Mouse (Mus musculus): ENCODE measurements around the gene Phospho2. TPM values are rescaled to one million over a fixed set of nuclear protein-coding genes. Genes with fewer than 3 reads are reported as not detected.
A peak's percentile ranks its signal among the peaks of the same experiment; 100 is the strongest.

The Phospho2 gene
- polyA plus RNA-seq (2012; rRNA removed), result 252 and 509 TPM in 2 replicates

- no peak for TF ChIP-seq CTCF (IDR thresholded peaks at IDR 0.05; ENCODE audit: control insufficient read depth, insufficient read depth, insufficient replicate concordance, low read depth, low read length)
- TF ChIP-seq POLR2A (IDR thresholded peaks at IDR 0.05; ENCODE audit: control insufficient read depth, low read depth, low read length), result peak; percentile 98
- Histone ChIP-seq H3K36me3 (ENCODE audit: control insufficient read depth, insufficient read depth, low read length) (peaks cover 3% of the 10 kb centered on the region), H3K27me3 (ENCODE audit: control insufficient read depth, insufficient read depth, low read length) (no peaks in the 10 kb centered on the region), H3K27ac (ENCODE audit: control insufficient read depth, insufficient read depth, low read depth, low read length) (peak within 1 kb of the TSS; percentile 99), H3K4me1 (ENCODE audit: control insufficient read depth, insufficient read depth, low read length) (peaks cover 2% of the 10 kb centered on the region), H3K4me3 (ENCODE audit: control insufficient read depth, low read depth, low read length) (peak within 1 kb of the TSS; percentile 89)
These were observed at the start of gene Phospho2, which contains the start of gene Ccdc173 for GRCm38 (mm10) chr2:69789429-69790069. Gene Phospho2, plus strand, starts transcription at chr2:69789623. Gene Ccdc173, minus strand, starts transcription at chr2:69789575.

- Histone ChIP-seq H3K36me3 (ENCODE audit: control insufficient read depth, insufficient read depth, low read length) (no peaks in the 10 kb centered on the region; the same call in 1 of the 2 replicates), H3K27me3 (ENCODE audit: control insufficient read depth, insufficient read depth, low read length) (no peaks in the 10 kb centered on the region), H3K27ac (ENCODE audit: control insufficient read depth, insufficient read depth, low read depth, low read length) (no peak overlapping the region), H3K4me1 (ENCODE audit: control insufficient read depth, insufficient read depth, low read length) (no peaks in the 10 kb centered on the region), H3K4me3 (ENCODE audit: control insufficient read depth, low read depth, low read length) (no peak overlapping the region)
- TF ChIP-seq CTCF (IDR thresholded peaks at IDR 0.05; ENCODE audit: control insufficient read depth, insufficient read depth, insufficient replicate concordance, low read depth, low read length), result no peak
- no peak for TF ChIP-seq POLR2A (IDR thresholded peaks at IDR 0.05; ENCODE audit: control insufficient read depth, low read depth, low read length)
These were observed 44.3 kb upstream of the Phospho2 start for GRCm38 (mm10) chr2:69745091-69745490.

GRCm38 (mm10) chr2:69760980-69761379, 28.4 kb upstream of the Phospho2 start:
- Histone ChIP-seq H3K4me1 (ENCODE audit: control insufficient read depth, insufficient read depth, low read length) (no peaks in the 10 kb centered on the region), H3K27ac (ENCODE audit: control insufficient read depth, insufficient read depth, low read depth, low read length) (no peak overlapping the region), H3K36me3 (ENCODE audit: control insufficient read depth, insufficient read depth, low read length) (no peaks in the 10 kb centered on the region), H3K4me3 (ENCODE audit: control insufficient read depth, low read depth, low read length) (no peak overlapping the region), H3K27me3 (ENCODE audit: control insufficient read depth, insufficient read depth, low read length) (no peaks in the 10 kb centered on the region)
- no peak for TF ChIP-seq CTCF (IDR thresholded peaks at IDR 0.05; ENCODE audit: control insufficient read depth, insufficient read depth, insufficient replicate concordance, low read depth, low read length)
- no peak for TF ChIP-seq POLR2A (IDR thresholded peaks at IDR 0.05; ENCODE audit: control insufficient read depth, low read depth, low read length)

GRCm38 (mm10) chr2:69763340-69763739, 26.1 kb upstream of the Phospho2 start:
- no peaks in the 10 kb centered on the region for H3K4me1 ChIP-seq (ENCODE audit: control insufficient read depth, insufficient read depth, low read length)
- no peak for TF ChIP-seq POLR2A (IDR thresholded peaks at IDR 0.05; ENCODE audit: control insufficient read depth, low read depth, low read length)
- TF ChIP-seq CTCF (IDR thresholded peaks at IDR 0.05; ENCODE audit: control insufficient read depth, insufficient read depth, insufficient replicate concordance, low read depth, low read length), result no peak
- H3K4me3 ChIP-seq (ENCODE audit: control insufficient read depth, low read depth, low read length), result no peak overlapping the region
- no peak overlapping the region for H3K27ac ChIP-seq (ENCODE audit: control insufficient read depth, insufficient read depth, low read depth, low read length)
- no peaks in the 10 kb centered on the region for H3K27me3 ChIP-seq (ENCODE audit: control insufficient read depth, insufficient read depth, low read length)
- H3K36me3 ChIP-seq (ENCODE audit: control insufficient read depth, insufficient read depth, low read length), result no peaks in the 10 kb centered on the region

- Histone ChIP-seq H3K36me3 (ENCODE audit: control insufficient read depth, insufficient read depth, low read length) (no peaks in the 10 kb centered on the region), H3K4me1 (ENCODE audit: control insufficient read depth, insufficient read depth, low read length) (no peaks in the 10 kb centered on the region), H3K27ac (ENCODE audit: control insufficient read depth, insufficient read depth, low read depth, low read length) (no peak overlapping the region), H3K4me3 (ENCODE audit: control insufficient read depth, low read depth, low read length) (no peak overlapping the region), H3K27me3 (ENCODE audit: control insufficient read depth, insufficient read depth, low read length) (no peaks in the 10 kb centered on the region)
- TF ChIP-seq CTCF (IDR thresholded peaks at IDR 0.05; ENCODE audit: control insufficient read depth, insufficient read depth, insufficient replicate concordance, low read depth, low read length) (no peak), POLR2A (IDR thresholded peaks at IDR 0.05; ENCODE audit: control insufficient read depth, low read depth, low read length) (no peak)
These were observed 24.7 kb upstream of the Phospho2 start for GRCm38 (mm10) chr2:69764716-69765115.

- TF ChIP-seq CTCF (IDR thresholded peaks at IDR 0.05; ENCODE audit: control insufficient read depth, insufficient read depth, insufficient replicate concordance, low read depth, low read length), result no peak
- TF ChIP-seq POLR2A (IDR thresholded peaks at IDR 0.05; ENCODE audit: control insufficient read depth, low read depth, low read length), result no peak
- Histone ChIP-seq H3K4me1 (ENCODE audit: control insufficient read depth, insufficient read depth, low read length) (no peaks in the 10 kb centered on the region), H3K36me3 (ENCODE audit: control insufficient read depth, insufficient read depth, low read length) (peaks cover 2% of the 10 kb centered on the region), H3K27me3 (ENCODE audit: control insufficient read depth, insufficient read depth, low read length) (no peaks in the 10 kb centered on the region), H3K4me3 (ENCODE audit: control insufficient read depth, low read depth, low read length) (no peak overlapping the region), H3K27ac (ENCODE audit: control insufficient read depth, insufficient read depth, low read depth, low read length) (no peak overlapping the region)
These were observed 16.1 kb upstream of the Phospho2 start for GRCm38 (mm10) chr2:69773331-69773730.

GRCm38 (mm10) chr2:69777985-69778835, 11.2 kb upstream of the Phospho2 start:
- Histone ChIP-seq H3K36me3 (ENCODE audit: control insufficient read depth, insufficient read depth, low read length) (peaks cover 2% of the 10 kb centered on the region), H3K27ac (ENCODE audit: control insufficient read depth, insufficient read depth, low read depth, low read length) (no peak overlapping the region), H3K4me3 (ENCODE audit: control insufficient read depth, low read depth, low read length) (no peak overlapping the region), H3K27me3 (ENCODE audit: control insufficient read depth, insufficient read depth, low read length) (no peaks in the 10 kb centered on the region), H3K4me1 (ENCODE audit: control insufficient read depth, insufficient read depth, low read length) (no peaks in the 10 kb centered on the region)
- TF ChIP-seq CTCF (IDR thresholded peaks at IDR 0.05; ENCODE audit: control insufficient read depth, insufficient read depth, insufficient replicate concordance, low read depth, low read length) (no peak), POLR2A (IDR thresholded peaks at IDR 0.05; ENCODE audit: control insufficient read depth, low read depth, low read length) (no peak)

Data from testis, adult 2 months (tissue).